Mouse (Mus musculus): ENCODE results near the gene Sav1. TPM values are rescaled to one million over a fixed set of nuclear protein-coding genes. Genes with fewer than 3 reads are reported as not detected.

The Sav1 gene
- polyA plus RNA-seq (2015; fragmentation: Nextera tagmentation; extraction: Ambion mirVana), result 2.7 and 3.2 TPM in 2 replicates

DNA sequence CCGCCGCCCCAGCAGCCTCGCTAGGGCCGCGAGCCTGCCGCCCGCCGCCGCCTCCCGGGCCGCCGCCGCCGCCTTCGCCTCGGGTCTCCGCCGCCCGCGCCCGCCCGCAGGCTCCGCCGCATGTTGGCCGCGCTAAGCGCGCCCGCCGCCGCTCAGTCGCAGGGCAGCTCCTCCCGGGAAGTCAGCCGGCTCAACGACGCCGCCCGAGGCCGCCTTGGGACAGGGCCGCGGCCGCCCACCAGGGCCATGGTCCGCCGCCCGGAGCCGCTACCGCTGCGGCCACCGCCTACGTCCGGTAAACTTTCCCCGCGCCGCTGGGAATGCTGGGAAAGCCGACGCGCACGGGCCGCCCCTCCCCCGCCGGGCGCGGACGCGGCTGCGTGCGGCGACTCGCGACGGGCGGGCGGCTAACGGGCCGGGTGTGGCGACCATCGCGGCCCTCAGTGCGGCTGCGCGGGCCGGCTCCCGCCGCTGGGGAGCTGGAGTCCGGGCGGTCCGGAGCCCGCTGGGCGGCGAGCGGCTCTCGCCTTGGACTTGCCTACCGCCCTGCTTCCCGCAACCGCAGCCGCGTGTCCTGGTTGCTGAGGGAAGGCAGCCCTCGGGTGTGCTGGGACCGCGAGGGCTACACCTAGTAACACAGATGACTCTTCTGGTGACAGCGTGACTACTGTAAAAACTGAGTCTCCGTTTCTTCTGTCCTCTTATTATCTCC, at the start of gene Sav1:
Sav1 (minus strand) TSS at position 217 of the 712 bp plus-strand sequence.

Other genes with a start within 250 kb of the Sav1 start
- gene Cdkl1, start 195.7 kb downstream of the Sav1 start, polyA plus RNA-seq (2015; fragmentation: Nextera tagmentation; extraction: Ambion mirVana), result 22.6 and 26.2 TPM in 2 replicates
- gene Atl1, start 94.4 kb downstream of the Sav1 start, polyA plus RNA-seq (2015; fragmentation: Nextera tagmentation; extraction: Ambion mirVana), result 132 and 145 TPM in 2 replicates
- gene Map4k5, start 93.8 kb downstream of the Sav1 start, polyA plus RNA-seq (2015; fragmentation: Nextera tagmentation; extraction: Ambion mirVana), result 18.8 and 19.5 TPM in 2 replicates
- 7.2 and 7.5 TPM in 2 replicates for gene Nin, start 126.7 kb upstream of the Sav1 start, polyA plus RNA-seq (2015; fragmentation: Nextera tagmentation; extraction: Ambion mirVana)
- 0.18 TPM in 1 of 2 replicates, not detected in the other for gene Abhd12b, start 167.1 kb upstream of the Sav1 start, polyA plus RNA-seq (2015; fragmentation: Nextera tagmentation; extraction: Ambion mirVana)
- gene Pygl, start 244.5 kb upstream of the Sav1 start, polyA plus RNA-seq (2015; fragmentation: Nextera tagmentation; extraction: Ambion mirVana), result 9.9 and 10.0 TPM in 2 replicates

All from neural tube, postnatal 0 days (tissue).